Mouse (Mus musculus) midbrain, embryonic 13.5 days (tissue): Measurements from ENCODE around the gene Gbp8. TPM values are rescaled to one million over a fixed set of nuclear protein-coding genes. Genes with fewer than 3 reads are reported as not detected.
"Not testable (repeated sequence)": the region's sequence is repeated elsewhere in the genome, so short reads cannot be mapped to it uniquely, and the experiment has no call there.

ENCODE experiments used
- ATAC-seq: fragments of 200-750 bp; cut with Nextera tagmentation; 2 replicates; pipeline ENCODE4 v1.8.0; 2017; ENCODE audit warnings: mild to moderate bottlenecking, moderate TSS enrichment, moderate library complexity
- H3K27ac ChIP-seq: fragments of 300-500 bp; sonication (generic); 2 replicates; pipeline ENCODE4 v1.5.1; 2015; ENCODE audit warnings: inconsistent platforms, mild to moderate bottlenecking, moderate library complexity
- H3K27me3 ChIP-seq: fragments of 300-500 bp; sonication (generic); 2 replicates; pipeline ENCODE4 v1.6.1; 2015; ENCODE audit warnings: mild to moderate bottlenecking, inconsistent platforms
- H3K36me3 ChIP-seq: fragments of 300-500 bp; sonication (generic); 2 replicates; pipeline ENCODE4 v1.6.1; 2015; ENCODE audit warnings: mild to moderate bottlenecking, inconsistent platforms
- H3K4me1 ChIP-seq: fragments of 300-500 bp; sonication (generic); replicated peaks from 2 replicates; pipeline ENCODE4 v1.6.1; 2015; ENCODE audit warnings: inconsistent platforms
- H3K4me2 ChIP-seq: fragments of 300-500 bp; sonication (generic); replicated peaks from 2 replicates; pipeline ENCODE4 v1.6.1; 2015; ENCODE audit warnings: moderate library complexity, mild to moderate bottlenecking, inconsistent platforms
- H3K4me3 ChIP-seq: fragments of 300-500 bp; sonication (generic); replicated peaks from 2 replicates; pipeline ENCODE4 v1.5.1; 2015; ENCODE audit warnings: mild to moderate bottlenecking, inconsistent platforms
- H3K9ac ChIP-seq: fragments of 300-500 bp; sonication (generic); replicated peaks from 2 replicates; pipeline ENCODE4 v1.6.1; 2015; ENCODE audit warnings: mild to moderate bottlenecking, inconsistent platforms
- H3K9me3 ChIP-seq: fragments of 300-500 bp; sonication (generic); 2 replicates; pipeline ENCODE4 v1.6.1; 2016; ENCODE audit warnings: mild to moderate bottlenecking, inconsistent platforms
- WGBS: fragments of 180-500 bp; shearing (Covaris S2); methylation state at CpG from one replicate; pipeline ENCODE4 v1.1.7; 2015; 5-methylcytosine and 5-hydroxymethylcytosine counted together
- polyA plus RNA-seq: library from polyadenylated mRNA; unstranded; fragments of >200 nt; fragmentation: Nextera tagmentation; extraction: Ambion mirVana; gene quantifications from 2 replicates; pipeline ENCODE4 v1.2.1, GENCODE M21; 2015

Gene Gbp8
- 0.36 and 0.46 TPM in 2 replicates for polyA plus RNA-seq

DNA sequence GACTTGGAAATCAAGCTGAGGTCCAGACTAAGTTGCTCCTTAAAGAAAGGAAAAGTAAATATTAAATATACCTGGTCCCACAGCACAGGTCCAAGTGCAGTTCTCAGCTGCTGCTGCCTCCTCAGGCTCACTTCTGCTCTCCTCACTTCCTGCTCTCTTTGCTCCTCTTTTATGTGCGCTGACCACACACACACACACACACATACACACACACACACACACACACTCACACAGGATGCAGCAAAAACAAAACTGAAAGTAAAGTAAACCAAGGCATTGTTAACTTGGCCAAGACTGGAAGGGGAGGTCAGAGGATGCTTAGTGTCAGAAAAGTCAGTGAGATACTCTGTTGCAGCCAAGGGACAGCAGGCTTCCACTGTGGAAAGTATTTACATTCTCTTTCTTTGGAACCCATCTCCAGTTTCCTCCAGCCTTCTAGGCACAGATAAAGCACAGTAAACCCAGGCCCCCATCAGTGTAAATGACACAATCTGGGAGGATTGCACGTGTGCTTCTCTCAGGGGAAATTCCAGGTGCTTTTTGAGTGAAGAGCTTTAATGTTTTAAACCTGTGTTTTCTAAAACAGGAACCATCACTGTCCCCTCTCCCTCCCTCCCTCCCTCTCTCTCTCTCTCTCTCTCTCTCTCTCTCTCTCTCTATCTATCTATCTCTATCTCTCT is at the start of gene Gbp8, which contains the start of the genes Gbp9 and Gbp4:
TSS of gene Gbp8 (minus strand) at position 132 of the 680 bp plus-strand sequence.
TSS of gene Gbp9 (minus strand) at position 131 of the 680 bp plus-strand sequence.
TSS of gene Gbp4 (minus strand) at position 178 of the 680 bp plus-strand sequence.
- not testable (repeated sequence) for H3K4me1 ChIP-seq, H3K27ac ChIP-seq, H3K9me3 ChIP-seq, H3K9ac ChIP-seq, ATAC-seq, H3K4me3 ChIP-seq, H3K27me3 ChIP-seq, H3K36me3 ChIP-seq, H3K4me2 ChIP-seq
- WGBS: 17% methylated on average over 2 of the region's 2 CpGs

DNA sequence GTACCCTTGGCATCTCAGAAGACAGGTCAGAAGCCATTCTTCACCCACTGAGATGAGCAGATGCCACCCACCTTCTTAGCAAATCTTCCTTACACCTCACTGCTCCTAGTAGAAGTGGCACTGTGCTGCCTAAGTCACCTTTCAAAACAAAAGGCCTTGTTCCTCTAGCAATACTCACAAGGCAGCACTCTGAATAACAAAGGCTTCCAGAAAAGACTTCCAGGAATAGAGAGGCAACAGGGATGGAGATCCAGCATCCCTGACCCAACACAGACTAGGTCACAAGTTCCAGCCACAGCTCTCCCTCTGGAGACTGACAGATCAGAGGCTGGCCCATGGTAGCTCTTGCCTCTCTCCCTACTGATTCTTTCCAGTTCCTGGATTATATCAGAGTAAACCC is 42.1 kb upstream of the Gbp8 start:
- Histone ChIP-seq H3K4me1 (no peaks in the 10 kb centered on the region), H3K4me3 (no peak overlapping the region), H3K4me2 (no peak overlapping the region), H3K27me3 (no peaks in the 10 kb centered on the region), H3K9me3 (no peaks in the 10 kb centered on the region), H3K9ac (no peak overlapping the region), H3K27ac (no peak overlapping the region), H3K36me3 (no peaks in the 10 kb centered on the region)
- no peak for ATAC-seq

DNA sequence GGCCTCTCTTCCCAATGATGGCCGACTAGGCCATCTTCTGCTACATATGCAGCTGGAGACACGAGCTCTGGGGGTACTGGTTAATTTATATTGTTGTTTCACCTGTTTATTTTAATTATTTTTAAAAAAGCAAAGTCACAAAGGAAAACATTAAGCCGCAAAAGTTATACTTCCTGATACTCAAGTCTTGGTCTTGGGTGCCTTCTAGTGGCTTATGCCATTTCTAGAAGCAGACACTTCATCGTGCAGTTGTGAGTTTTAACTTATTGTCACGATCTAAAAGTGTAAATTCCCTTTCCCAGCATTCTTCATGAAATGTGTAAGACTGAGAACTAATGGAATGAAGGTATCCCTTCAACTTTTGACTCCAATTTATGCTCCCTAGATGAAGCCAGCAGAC is 17.2 kb upstream of the Gbp8 start:
- no peaks in the 10 kb centered on the region for H3K4me1 ChIP-seq
- no peaks in the 10 kb centered on the region for H3K27me3 ChIP-seq
- no peak overlapping the region for H3K4me2 ChIP-seq
- H3K9ac ChIP-seq: no peak overlapping the region
- 85% methylated on average over 5 of the region's 5 CpGs for WGBS
- no peak overlapping the region for H3K4me3 ChIP-seq
- no peaks in the 10 kb centered on the region for H3K9me3 ChIP-seq
- no peak for ATAC-seq
- no peaks in the 10 kb centered on the region for H3K36me3 ChIP-seq
- H3K27ac ChIP-seq: no peak overlapping the region

DNA sequence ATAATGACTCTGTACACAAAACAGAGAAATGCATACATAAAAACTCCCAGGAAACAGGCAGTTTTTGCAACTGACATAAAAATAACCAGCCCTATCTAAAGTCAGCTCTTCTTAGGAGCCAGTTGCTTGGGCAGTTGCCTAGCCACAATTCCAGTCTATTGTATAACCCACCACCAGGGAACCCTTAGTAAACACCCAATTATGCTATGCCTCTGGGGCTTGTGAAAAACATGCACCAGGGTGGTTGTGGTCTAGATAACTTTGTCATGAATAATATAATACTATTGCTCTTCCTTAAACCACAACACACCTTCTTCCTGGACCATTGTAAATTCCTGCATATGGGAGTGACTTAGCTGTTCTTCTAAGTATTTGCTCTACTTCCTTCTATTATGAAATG is 14.7 kb upstream of the Gbp8 start:
- Histone ChIP-seq H3K9ac (no peak overlapping the region), H3K4me3 (no peak overlapping the region), H3K4me2 (no peak overlapping the region), H3K27ac (no peak overlapping the region), H3K4me1 (no peaks in the 10 kb centered on the region), H3K36me3 (no peaks in the 10 kb centered on the region), H3K9me3 (no peaks in the 10 kb centered on the region), H3K27me3 (no peaks in the 10 kb centered on the region)
- ATAC-seq: no peak

DNA sequence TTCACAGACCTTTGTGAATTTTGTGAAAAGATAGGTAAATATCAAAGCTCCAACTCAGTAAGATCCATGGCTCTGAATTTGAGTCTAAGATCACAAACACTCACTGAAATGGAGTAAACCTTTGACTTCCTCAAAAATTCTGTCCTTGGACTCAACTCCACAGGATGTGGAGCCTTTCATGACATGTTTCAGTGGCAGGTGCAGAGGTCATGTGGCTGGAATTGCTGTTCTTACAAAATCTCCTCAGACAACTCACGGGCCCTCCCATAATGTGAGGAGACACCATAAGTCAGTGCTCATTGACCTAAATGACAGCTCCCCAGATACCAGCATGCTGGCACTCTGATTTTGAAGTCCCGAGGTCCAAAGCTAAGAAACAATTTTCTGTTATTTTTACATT is 8.7 kb upstream of the Gbp8 start:
- H3K9me3 ChIP-seq, ATAC-seq, H3K4me2 ChIP-seq, H3K27ac ChIP-seq, H3K36me3 ChIP-seq, H3K4me3 ChIP-seq, H3K27me3 ChIP-seq, H3K4me1 ChIP-seq, H3K9ac ChIP-seq: not testable (repeated sequence)
- WGBS: 76% methylated on average over 2 of the region's 2 CpGs

DNA sequence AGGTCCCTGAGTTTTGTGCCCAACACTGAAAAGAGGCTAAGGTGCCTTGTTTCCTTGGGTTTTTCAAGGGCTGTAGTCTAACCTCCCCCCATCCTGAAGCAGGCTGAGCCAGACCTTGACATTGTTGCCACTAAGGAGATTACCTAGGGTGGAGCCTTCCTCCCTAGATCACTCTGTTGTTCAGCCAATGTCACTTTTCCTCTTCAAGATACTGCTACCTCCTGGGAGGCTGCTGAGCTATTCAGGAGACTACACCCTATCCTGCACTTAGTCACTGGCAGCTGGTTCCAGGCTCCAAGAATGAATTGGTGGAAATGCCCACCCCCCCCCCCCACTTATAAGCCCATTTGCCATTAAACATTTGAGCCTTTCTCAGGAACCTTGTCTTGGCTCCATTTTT is 7.1 kb upstream of the Gbp8 start:
- Histone ChIP-seq H3K4me1 (no peaks in the 10 kb centered on the region), H3K9ac (no peak overlapping the region), H3K36me3 (no peaks in the 10 kb centered on the region), H3K27ac (no peak overlapping the region), H3K4me2 (no peak overlapping the region), H3K9me3 (no peaks in the 10 kb centered on the region), H3K27me3 (no peaks in the 10 kb centered on the region), H3K4me3 (no peak overlapping the region)
- peak; percentile 34; the same call in 1 of the 2 replicates for ATAC-seq

DNA sequence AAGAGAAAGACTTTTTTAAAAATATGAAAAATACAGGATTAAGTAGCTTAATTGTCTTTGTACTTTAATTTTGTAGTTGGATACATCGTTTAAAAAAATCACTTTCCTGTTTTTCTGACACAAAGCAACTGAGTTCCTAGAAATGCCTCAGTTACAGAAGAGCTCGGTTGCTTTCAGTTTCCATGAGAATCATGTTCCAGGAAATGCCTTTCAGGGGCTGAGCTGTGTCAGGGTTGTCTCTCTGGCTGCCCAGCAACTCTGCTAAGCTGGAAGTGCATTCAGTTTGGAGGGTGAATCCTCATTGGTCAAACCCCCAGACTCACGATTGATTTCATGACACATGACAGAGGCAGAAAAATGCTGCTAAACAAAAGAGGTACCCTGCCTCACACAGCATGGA is 6.4 kb upstream of the Gbp8 start:
- not testable (repeated sequence) for H3K36me3 ChIP-seq, H3K9ac ChIP-seq, H3K4me2 ChIP-seq, H3K4me1 ChIP-seq, H3K27me3 ChIP-seq, H3K4me3 ChIP-seq, ATAC-seq, H3K27ac ChIP-seq, H3K9me3 ChIP-seq
- 57% methylated on average over 3 of the region's 3 CpGs for WGBS

DNA sequence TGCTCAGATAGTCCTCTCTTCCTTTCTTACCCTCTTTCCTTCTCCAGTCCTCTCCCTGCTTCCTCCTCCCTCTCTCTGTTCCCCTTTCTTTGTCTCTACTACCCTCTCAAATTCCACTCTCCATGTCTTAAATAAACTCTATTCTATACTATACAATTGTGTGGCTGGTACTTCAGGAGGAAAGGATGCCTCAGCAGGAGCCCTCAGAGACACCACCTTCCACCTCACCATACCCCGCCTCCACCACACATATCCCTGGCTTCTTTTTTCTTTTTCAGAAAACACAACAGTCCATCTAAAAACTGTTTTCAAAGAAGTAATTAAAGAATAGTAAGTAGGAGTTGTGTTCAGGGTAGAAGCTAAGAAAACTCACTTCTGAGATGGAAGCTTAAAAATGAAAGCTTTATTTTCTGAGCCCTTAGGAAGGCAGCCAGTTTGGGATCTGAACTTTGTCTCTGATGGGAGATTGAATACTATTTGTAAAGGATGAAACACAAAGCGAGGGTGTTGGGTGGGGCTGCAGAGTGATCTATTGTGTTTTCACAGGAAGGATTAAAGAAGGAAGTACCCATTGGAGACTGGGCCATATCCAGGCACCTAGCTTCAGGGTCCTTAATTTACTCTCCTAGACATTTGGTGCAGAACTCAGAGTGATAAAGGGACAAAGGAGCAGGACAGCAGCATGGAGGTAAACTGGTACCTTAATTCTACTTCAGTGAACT is 910 bp upstream of the Gbp8 start:
- 27% methylated on average over 2 of the region's 2 CpGs for WGBS
- H3K4me1 ChIP-seq, ATAC-seq, H3K4me3 ChIP-seq, H3K27me3 ChIP-seq, H3K4me2 ChIP-seq, H3K27ac ChIP-seq, H3K36me3 ChIP-seq, H3K9ac ChIP-seq, H3K9me3 ChIP-seq: not testable (repeated sequence)

DNA sequence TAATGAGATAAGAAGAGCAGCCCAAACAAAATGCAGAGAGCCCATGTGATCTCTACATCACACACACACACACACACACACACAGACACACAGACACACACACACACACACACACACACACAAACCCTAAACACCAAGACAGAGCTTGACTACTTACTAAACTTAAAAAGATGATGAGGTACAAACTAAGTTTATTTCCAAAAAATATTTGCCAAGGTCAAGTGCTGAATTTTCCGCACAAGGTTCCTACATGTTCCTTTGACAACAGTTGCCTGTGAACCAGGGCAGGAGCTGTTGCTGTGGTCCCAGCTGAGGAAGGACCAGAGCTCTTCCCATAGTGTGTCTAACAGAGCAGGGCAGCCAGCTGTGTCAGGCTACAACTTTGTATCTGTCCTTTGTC is 434 bp downstream of the Gbp8 start:
- Histone ChIP-seq H3K36me3 (no peaks in the 10 kb centered on the region), H3K9me3 (no peaks in the 10 kb centered on the region), H3K9ac (no peak overlapping the region), H3K27me3 (no peaks in the 10 kb centered on the region), H3K4me2 (no peak overlapping the region), H3K27ac (no peak overlapping the region), H3K4me1 (no peaks in the 10 kb centered on the region), H3K4me3 (no peak overlapping the region)
- 62% methylated on average over 1 of the region's 1 CpGs for WGBS
- no peak for ATAC-seq

DNA sequence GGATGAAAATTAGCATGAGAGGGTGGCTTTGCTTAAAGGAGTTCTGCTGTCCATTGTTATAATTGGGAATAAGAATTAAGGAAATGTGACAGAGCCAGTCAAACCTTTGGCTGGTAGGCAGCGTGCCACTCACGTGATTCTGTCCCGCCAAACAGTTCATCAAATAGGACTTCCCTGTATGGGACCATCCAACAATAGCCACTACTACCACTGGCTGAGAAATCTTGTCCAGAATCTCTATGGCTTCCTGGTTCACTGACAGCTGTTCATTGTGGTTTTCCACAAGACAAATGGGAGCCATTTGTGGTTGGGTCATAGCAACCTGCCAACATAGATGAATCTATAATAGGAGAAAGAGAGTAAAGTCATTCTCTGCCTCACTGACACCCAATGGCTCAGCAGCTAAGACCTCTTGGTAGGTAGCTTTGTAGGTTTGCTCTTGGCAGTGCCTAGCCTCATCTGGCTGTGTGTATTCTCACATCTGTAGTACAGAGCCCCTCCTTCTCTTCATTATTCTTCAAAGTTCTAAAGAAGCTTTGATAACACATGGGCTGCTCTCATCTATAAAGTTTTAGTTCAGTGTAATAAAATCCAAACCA is 2.5 kb downstream of the Gbp8 start:
- ATAC-seq, H3K9ac ChIP-seq, H3K4me2 ChIP-seq, H3K4me3 ChIP-seq, H3K9me3 ChIP-seq, H3K27me3 ChIP-seq, H3K4me1 ChIP-seq, H3K27ac ChIP-seq, H3K36me3 ChIP-seq: not testable (repeated sequence)
- WGBS: 86% methylated on average over 3 of the region's 3 CpGs

DNA sequence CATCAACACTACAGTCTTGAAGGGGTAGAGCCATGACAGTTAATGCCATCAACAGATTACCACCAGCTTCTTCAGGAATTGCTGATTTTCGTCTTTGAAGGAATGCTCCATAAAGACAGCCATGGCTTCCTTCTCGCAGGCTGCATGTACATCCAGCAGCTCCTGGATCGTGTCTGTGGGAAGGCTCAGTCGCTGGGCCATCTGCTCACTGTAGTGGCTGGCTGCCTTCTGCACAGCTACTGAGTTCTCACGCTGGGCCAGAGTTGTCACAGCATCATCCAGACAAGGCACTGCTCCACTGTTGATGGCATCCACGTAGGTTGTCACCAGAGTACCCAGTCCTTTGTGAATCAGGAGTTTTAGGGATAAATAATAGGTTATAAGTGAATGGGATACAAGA is 17.6 kb downstream of the Gbp8 start:
- H3K9me3 ChIP-seq, H3K27ac ChIP-seq, H3K9ac ChIP-seq, H3K36me3 ChIP-seq, H3K4me3 ChIP-seq, H3K4me2 ChIP-seq, ATAC-seq, H3K4me1 ChIP-seq, H3K27me3 ChIP-seq: not testable (repeated sequence)
- 78% methylated on average over 6 of the region's 6 CpGs for WGBS

DNA sequence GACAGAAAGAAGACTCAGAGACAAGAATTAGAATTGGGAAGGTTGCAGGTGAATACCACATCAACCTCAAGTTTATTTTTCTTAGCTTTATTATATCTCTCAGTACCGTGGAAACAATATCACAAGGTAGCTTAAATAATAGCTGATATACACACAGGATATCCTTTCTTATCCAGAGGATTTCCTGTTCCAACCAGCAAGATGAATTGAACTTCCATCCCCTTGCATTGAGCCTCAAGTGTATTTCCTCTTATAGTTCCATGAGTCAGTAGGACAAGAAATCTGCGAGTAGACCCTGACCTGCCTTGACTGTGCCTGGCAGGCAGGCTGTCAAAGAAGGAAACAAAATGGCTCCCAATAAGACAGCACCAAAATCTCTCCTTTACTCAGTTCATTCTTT is 23.6 kb downstream of the Gbp8 start:
- no peak for ATAC-seq
- H3K9me3 ChIP-seq: no peaks in the 10 kb centered on the region
- no peak overlapping the region for H3K9ac ChIP-seq
- no peak overlapping the region for H3K27ac ChIP-seq
- H3K4me1 ChIP-seq: no peaks in the 10 kb centered on the region
- H3K27me3 ChIP-seq: no peaks in the 10 kb centered on the region
- 94% methylated on average over 2 of the region's 2 CpGs for WGBS
- no peaks in the 10 kb centered on the region for H3K36me3 ChIP-seq
- H3K4me2 ChIP-seq: no peak overlapping the region
- H3K4me3 ChIP-seq: no peak overlapping the region
